Mouse (Mus musculus) right cerebral cortex, adult 18-20 months (tissue): ENCODE results near the gene Tmem54.

ENCODE experiments used
- DNase-seq: peaks from one replicate; pipeline ENCODE4 v3.0.0; 2022; ENCODE audit warnings: mixed read lengths

Tmem54 gene

DNA sequence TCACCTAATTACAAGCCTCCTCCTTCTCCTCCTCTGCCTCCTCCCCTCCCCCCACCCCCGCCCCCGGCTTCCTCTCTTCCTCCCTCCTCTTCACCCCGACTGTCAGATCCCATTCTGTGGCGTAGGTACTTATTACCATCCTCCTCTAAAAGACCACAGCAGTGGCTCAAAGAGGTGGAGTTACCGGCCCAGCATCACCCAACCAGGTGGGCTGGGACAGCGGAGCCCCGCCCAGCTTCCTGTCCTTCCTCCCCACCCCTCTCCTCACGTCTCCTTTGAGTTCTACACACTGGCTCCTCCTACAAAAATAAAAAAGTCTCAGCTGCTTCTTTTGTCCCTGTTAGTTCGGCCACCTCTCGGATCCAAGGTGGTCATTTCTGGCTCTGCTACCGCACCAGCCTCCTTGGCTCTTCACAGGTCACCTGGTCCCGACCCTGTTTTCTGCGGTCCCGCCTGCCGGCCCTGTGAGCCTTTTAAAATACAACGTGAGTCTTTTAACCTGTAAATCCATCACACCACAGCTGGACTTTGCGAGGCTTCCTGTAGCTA is 25.5 kb downstream of the Tmem54 start:
- no peak for DNase-seq

DNA sequence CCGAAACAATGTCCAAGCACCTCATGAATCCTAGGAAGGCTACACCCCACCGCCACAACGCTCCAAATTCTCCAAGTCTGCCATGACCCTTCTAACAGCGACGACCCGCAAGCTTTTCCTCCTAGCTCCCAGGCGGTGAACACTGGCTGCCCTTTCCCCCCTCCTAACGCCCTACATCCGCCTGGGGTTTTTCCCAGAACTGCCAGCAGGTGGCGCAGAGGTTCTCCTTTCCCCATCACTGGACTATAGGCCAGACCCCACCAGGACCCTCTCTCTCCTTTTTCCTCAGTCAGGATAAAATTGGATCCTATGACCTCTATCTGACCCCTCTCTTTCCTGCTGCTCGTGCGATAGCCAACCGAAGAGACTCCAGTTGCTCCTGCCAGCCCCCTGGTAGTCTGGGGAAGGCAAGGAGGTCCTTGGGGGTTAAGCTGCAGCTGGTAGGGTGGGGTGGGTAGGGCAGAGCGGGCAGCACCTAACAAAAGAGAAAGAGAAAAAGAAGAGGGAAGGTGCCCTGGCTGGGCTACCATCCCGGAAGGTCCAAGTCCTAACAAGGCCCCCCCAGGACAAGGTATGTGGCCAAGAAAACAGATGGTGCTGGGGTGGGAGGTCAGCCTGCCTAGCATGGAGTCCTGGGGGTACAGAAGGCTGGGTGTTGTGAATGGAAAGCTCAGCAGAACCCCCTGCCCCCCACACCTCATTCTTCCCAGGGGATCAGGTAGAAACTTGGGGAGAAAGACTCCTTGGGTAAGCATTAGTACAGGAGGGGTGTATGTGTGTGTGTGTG is 29.6 kb downstream of the Tmem54 start:
- DNase-seq, result peak; percentile 66

DNA sequence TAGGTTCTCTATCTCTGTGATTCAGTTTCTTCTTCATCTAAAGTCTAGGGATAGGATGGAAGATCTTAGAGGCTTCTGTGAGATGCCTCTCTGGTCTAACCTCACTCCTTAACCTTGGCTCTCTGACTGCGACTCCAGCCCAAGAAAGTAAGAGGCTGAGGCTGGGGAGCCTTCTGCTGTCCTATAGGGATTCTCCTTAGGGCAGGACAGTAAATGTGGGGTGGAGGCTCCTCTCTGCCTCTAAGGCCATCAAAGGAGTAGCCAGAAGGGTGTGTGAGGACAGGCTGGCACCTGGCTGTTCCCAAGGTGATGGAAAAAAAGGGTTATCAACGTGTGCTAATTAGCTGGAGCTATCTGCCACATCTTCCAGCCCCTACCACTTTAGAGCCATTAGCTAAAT is 30.3 kb downstream of the Tmem54 start:
- no peak for DNase-seq

DNA sequence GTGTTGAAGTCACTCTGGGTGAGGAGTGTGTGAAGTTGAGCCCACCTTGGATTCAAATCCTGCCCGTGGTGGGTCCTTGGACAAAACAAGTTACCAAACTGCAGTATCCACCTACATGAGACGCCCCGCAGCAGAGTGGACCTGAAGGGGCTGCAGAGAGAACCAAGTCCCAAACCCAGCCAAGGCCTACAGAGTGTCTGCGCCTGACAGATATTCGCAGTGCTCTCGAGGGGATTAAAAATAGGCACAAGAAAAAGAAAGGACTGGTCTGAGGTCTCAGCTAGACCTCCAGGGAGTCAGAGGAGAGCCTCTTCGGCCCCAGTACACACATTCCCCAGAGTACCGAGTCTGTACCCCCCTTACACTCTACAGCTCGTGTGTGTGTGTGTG is 30.8 kb downstream of the Tmem54 start:
- no peak for DNase-seq

DNA sequence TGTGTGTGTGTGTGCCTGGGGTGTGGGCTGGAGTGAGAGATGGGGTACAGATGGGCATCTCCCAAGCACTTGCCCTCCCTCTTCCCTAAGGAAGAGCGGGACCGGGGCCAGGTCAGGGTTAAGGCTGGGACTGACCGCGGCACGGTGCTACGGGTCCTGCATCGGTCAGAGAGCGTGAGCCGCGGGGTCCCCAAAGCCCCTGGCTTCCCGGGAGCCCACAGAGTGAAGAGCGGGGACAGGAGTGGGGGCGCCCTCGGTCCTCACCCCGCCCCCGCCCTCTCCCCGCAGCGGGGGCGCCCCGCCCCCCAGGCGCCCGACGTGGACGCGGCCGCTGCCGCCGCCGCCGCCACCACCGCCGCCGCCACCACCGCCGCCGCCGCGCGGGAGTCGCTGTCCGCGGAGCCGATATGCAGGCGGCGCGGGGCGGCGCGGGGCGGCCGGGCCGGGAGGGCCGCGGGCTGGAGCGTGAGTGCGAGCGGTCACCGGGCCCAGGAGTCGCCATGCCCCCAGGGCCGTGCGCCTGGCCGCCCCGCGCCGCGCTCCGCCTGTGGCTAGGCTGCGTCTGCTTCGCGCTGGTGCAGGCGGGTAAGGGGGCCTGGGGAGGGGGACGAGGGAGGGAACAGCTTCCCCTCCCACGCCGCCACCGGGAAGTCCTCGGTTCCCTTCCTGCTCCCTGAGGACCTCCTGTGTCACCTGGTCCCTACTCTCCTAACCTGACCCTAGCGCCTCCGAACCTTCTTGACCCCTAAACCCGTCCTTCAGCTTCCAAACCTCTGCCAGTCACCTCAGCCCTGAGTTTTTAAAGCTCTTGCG is 31.4 kb downstream of the Tmem54 start, which contains the start of gene Fndc5:
Fndc5 (plus strand) TSS at position 421 of the 813 bp plus-strand sequence.
- no peak for DNase-seq

DNA sequence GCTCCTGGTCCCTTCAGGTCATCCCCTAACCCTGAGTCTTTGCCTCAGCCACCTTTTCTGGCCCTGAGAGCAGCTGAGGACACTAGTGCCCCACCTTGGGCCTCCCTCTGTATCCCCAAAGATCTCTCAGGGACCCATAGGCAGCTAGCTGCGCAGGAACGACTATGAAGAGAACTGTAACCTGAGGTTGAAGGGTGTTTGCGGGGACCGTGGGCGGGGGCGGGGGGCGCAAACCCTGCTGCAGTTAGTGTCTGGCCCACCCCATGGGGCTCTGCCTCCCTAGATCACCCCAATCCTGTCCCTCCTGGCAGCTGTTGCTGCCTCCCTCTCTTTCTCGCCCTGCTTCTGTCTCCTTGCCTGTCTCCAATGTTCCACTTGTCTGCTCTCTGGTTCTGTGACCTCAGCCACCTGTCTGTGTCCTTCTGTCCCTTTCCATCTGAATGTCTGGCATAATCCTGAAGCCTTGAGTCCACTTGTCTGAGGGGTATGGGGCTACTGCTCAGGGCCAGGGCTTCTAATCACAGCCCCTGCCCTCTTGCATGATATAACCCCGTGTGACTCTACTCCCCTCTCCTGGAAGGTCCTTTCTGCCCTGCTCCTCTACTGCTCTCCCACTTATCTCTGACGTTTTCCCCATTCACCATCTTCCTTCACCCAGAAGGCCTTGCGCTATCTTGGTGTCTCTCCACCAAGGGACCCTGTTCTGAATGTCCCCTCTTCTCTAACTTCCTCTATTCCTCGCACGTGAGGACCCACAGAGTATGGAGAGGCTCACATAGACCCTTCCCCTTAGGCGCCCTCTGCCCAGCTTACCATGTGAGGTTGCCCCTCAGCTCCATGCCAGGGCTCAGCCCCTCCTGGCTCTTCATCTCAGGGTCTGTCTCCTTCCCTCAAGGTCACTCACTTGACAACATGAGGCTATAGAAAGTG is 32.3 kb downstream of the Tmem54 start:
- DNase-seq, result no peak

GRCm38 (mm10) chr4:129139642-129140041 is 34.3 kb downstream of the Tmem54 start:
- DNase-seq, result peak; percentile 0

GRCm38 (mm10) chr4:129140808-129141207 is 35.5 kb downstream of the Tmem54 start:
- DNase-seq, result no peak

- DNase-seq, result no peak
These were observed 36.5 kb downstream of the Tmem54 start for GRCm38 (mm10) chr4:129141560-129142438.

DNA sequence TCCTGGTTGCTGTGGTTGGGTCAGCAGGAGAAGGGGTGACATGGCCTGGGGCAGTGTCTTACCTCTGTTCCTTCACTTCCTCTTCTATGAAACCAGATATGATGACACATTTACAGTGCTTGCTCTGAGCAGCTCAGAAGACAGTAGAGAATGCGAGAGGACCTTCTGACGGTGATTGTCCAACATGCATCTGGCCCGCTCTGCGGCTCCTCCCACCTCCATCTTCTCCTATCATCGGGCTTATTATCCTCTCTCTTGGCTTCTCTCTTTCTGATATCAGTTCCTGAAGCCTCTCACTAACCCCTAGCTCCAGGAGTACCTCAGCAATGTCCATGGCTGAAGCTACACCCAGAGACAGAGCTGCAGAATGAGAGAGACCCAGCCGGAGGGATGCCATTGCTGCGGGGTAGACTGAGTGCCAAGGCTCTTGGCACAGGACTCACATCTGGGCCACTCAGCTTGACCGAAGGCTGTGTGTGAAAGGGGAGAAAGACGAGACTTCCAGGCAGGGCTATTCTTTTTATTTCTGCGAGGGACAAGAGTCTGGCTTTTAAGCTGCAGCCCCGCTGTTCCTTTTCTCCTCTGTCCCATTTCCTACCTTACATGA is 37.2 kb downstream of the Tmem54 start:
- DNase-seq, result no peak

DNA sequence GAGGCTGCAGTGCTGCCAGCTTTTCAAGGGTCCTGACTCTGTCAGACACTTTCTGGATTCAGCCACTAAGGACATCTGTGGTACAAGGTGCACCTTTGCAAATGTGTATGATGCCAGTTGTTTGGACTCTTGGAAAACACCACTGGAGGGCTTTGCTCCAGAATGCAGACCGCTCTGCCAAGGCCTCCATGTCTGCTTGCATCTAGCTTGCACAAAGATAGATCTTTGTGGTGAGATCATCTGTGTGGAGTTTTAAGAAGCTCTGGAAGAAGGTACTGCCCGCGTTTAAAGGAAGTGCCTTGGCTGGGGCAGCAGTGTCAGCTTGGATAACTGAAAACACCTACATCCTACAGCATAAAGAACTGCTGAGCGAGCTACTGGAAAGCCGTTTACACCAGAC is 38.2 kb downstream of the Tmem54 start:
- no peak for DNase-seq

- DNase-seq, result peak; percentile 93
These were observed 39.3 kb downstream of the Tmem54 start for GRCm38 (mm10) chr4:129144401-129145367.

- no peak for DNase-seq
These were observed 40.1 kb downstream of the Tmem54 start for GRCm38 (mm10) chr4:129145411-129145810.

- DNase-seq, result no peak
These were observed 40.6 kb downstream of the Tmem54 start for GRCm38 (mm10) chr4:129145943-129146342.

DNA sequence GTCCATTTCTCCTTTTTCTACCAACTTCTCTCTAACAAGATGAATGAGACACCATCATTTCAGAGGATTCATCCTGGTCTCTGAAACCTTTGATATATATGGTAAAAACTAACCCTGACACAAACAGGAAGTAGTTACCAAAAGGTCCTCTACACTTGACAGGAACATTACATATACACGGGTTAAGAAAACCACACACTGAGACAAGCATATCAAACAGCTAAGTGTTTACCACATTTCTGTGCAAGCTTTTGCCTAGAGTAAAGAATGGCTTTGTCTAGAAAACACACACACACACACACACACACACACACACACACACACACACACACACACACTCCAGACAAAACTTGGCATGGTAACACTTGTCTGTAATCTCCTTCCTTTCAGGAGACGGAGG is 41.0 kb downstream of the Tmem54 start:
- no peak for DNase-seq

DNA sequence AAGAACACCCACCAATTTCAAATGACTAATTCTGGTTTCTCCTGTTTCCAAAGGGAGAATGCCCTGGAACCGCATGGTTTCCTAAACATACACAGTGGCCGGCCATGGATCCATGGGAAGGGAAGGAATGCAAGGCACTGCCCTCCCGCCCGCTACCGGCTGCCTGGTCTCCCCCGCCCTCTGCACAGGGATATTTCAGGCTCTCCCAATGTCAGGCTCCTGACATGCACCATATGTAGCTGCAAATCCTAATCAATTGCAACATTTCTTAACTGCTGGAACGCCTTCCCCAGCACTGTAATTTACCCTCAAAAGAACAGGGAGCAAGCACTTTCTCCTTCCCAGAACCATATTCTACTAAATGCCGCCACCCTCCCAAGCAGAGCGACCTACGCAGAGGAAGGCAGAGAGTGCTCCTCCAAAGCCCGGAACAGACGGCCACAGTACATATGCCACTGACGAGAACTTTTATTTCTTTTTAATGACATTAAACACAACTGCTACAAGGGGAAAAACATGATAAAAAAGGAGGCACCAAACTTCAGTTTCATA is 42.3 kb downstream of the Tmem54 start:
- no peak for DNase-seq

DNA sequence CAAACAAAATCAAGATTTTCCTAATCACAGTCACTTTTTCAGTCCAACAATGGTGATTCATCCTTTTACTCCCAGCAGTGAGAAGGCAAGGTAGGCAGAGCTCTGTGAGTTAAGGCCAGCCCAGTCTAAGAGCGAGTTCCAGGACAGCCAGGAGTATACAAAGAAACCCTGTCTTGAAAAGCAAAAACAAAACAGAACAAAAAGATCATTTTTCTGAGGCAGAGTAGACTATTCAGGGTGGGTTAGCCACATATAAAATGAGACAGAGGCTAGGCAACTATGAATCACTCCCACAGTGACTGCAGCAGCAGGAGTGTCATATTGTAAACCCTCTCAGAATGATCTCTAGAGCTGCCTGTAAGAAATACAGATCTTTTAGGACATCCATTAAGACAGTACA is 44.0 kb downstream of the Tmem54 start:
- DNase-seq, result no peak

GRCm38 (mm10) chr4:129151276-129151811 is 46.0 kb downstream of the Tmem54 start:
- DNase-seq, result no peak

- DNase-seq, result no peak
These were observed 52.2 kb downstream of the Tmem54 start for GRCm38 (mm10) chr4:129157541-129157940.
